Mouse (Mus musculus): ENCODE data around the gene Paip2b.

- TF ChIP-seq CTCF (IDR thresholded peaks at IDR 0.05; ENCODE audit: insufficient read depth, low read depth, low read length) (no peak), POLR2A (IDR thresholded peaks at IDR 0.05; ENCODE audit: insufficient read depth, low read depth, low read length) (no peak)
Measured at GRCm38 (mm10) chr6:83820727-83821515, 10.6 kb downstream of the Paip2b start.
